Mouse (Mus musculus): ENCODE data around the gene Amfr.
A peak's percentile ranks its signal among the peaks of the same experiment; 100 is the strongest.

Gene Amfr

DNA sequence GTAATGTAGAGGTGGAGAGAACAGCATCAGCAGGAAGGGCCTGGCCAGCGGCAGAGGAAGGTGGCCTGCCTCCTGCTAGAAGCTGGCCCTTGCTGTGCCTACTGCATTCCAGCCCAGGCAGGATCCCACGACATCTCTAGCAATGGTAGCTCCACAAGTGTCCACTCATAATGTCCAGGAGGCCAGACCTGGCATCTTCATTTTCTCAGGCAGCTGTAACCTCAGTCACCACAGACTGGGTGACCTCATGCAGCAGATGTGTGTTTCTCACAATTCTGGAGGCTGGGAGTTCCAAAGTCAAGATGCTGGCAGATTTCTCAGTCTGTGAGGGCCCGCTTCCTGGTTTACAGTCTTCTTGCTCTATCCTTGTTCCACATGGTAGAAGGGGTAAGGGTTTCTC is 74.4 kb downstream of the Amfr start:
- no peak for DNase-seq (ENCODE audit: extremely low spot score, low read depth, low spot score)

DNA sequence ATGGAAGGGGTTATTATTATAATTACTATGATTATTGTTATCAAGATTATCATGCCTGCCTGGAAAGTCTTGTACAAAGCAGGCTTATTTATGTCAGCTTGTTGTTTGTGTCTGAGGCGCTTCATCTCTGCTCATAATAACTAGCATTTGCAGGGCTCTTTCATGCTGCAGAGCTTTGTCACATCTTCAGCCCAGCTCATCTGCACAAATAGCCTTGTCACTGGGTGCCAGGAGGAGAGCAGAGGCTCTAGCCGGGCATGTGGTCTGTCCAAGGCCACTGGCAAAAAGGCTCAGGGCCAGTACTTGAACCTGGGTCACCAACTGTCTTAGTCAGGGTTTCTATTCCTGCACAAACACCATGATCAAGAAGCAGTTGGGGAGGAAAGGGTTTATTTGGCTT is 79.4 kb downstream of the Amfr start:
- no peak for DNase-seq (ENCODE audit: extremely low spot score, low read depth, low spot score)

DNA sequence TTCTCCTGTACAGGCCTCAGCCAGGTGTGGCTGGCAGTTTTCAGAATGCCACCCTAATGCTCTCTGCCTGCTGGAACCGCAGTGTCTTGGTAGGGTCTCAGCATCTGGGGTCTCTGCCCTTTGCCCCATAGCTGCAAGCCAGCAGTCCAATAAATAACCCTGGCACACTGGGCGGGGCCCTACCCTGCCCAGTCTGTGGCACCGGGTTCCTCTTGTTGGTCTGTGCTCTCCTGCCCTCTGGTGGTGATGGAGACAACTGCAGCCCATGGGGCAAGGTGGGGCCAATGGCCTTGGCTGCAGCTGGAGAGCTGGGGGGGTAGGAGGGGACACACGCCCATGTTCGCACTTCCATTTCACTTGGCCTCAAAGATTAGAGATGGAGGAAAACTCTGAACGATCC is 79.8 kb downstream of the Amfr start:
- peak; percentile 22 for DNase-seq (ENCODE audit: extremely low spot score, low read depth, low spot score)

DNA sequence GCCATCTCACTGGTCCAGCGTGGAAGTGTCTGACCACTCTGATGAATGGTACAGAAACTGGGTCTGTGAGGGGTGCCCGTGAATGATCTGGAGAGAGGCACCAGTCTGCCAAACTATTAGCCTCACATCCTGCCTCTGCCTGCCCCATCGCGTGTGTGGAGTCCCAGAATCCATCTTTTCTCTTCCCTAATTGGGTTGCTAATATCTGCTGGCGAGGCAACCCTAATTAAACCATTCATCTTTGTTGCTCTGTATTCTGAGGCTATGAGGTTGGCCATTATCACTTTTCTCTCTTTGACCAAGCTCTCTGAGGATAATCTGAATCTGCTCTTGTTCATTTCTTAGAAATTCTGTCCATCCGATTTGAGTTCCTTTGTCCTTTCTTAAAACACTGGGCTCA is 81.3 kb downstream of the Amfr start:
- no peak for DNase-seq (ENCODE audit: extremely low spot score, low read depth, low spot score)

DNA sequence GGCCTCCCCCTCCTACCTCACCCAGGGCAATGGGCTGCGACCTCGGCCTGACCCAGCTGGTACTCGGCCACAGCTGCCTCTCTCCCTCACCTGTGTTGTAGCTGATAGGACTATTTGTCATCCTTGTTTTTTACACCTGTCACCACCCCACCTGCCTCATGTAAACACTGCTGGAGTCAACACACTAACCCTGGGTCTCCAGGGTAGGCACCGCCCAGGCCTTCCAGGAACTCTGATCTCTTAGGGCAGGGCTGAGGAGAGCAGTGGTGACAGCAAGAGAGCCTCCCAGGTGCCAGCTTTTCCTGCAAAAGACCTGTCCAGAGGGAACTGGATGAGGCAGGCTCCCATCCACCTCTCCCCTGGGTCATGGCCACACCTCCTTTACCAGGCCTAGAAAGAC is 83.4 kb downstream of the Amfr start:
- DNase-seq (ENCODE audit: extremely low spot score, low read depth, low spot score) = no peak

DNA sequence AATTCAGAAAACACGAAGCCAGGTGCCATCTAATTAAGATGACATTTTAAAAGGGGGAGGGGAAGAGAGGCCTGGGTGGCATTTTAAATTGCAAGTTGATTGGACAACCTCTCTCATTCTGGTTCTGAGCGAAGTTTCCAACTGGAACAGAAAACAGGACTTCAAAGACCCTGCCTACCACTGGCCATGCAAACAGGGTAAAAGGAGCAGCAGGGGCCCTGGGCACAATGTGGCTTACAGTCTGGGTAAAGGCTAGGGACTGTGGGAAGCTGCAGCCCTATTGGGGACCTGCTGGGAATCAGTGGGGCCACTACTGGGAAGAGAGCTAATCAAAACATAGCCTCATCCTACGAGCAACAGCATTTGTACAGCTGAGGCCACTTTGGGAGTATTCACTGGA is 87.1 kb downstream of the Amfr start:
- no peak for DNase-seq (ENCODE audit: extremely low spot score, low read depth, low spot score)

DNA sequence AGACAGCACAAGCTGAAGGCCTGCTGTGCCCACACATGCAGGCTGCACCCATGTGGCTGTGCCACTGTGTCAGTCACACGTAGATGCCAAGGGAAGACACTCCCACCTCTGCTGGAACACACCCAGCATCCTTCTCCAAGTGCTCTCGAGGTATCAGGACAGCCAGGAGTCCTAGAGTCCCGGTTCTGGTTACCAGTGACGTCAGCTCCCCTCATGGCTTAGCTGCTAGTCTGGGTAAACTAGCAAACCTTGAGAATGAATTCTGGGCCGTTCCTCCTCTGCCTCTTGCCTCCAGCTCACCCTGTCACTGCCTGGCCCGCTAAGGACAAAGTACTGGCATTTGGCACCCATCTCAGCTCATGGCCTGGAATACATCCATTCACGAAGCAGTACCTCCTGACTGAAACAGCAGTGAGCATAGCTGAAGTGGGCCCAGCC is 88.7 kb downstream of the Amfr start:
- no peak for DNase-seq (ENCODE audit: extremely low spot score, low read depth, low spot score)
